Mouse (Mus musculus) brain, embryonic 14.5 days (tissue): Measurements from ENCODE around the gene Sgpp2.

Experiments used
- CTCF ChIP-seq: fragments of 200-500 bp; IDR thresholded peaks from 2 replicates; pipeline ENCODE4 v1.5.1; 2012; ENCODE audit warnings: inconsistent platforms, mild to moderate bottlenecking, moderate library complexity, borderline replicate concordance; ENCODE audit not compliant: insufficient read depth, insufficient read length; ENCODE audit errors: extremely low read depth
- POLR2A ChIP-seq: fragments of 200-500 bp; IDR thresholded peaks from 2 replicates; pipeline ENCODE4 v1.6.1; 2012; ENCODE audit warnings: mild to moderate bottlenecking, inconsistent platforms, borderline replicate concordance; ENCODE audit not compliant: poor library complexity, insufficient read depth, insufficient read length, severe bottlenecking; ENCODE audit errors: extremely low read depth

GRCm38 (mm10) chr1:78371569-78372236 is 61.6 kb downstream of the Sgpp2 start:
- TF ChIP-seq CTCF (no peak), POLR2A (no peak)
